Mouse (Mus musculus) kidney, postnatal 4 days (tissue): Measurements from ENCODE around the gene Maml3.

ENCODE experiments used
- DNase-seq, 2 experiments: peaks; one replicate each; pipeline ENCODE4 v3.0.0; 2021; ENCODE audit warnings: mixed read lengths in 2 of 2

Gene Maml3

DNA sequence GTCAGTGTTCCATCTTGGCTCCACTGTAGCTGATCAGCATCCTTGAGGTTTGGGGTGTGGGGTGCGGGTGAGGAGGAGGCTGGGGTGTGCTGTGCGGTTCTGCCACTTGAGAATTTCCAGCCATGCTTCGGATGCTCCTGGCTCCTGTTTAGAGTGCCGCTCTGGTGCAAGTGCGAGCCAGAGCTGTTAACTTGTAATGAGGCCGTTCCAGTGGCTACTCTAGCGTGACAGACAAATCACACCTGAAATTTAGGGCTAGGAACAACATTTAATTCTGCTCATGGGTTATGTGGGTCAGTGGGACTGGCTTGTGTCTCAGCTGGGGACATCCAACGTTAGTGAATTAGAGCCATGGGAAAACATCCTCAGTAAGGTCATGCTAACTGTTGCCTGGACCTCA lies 454.9 kb downstream of the Maml3 start:
- DNase-seq = peak; percentile 23 to 43

DNA sequence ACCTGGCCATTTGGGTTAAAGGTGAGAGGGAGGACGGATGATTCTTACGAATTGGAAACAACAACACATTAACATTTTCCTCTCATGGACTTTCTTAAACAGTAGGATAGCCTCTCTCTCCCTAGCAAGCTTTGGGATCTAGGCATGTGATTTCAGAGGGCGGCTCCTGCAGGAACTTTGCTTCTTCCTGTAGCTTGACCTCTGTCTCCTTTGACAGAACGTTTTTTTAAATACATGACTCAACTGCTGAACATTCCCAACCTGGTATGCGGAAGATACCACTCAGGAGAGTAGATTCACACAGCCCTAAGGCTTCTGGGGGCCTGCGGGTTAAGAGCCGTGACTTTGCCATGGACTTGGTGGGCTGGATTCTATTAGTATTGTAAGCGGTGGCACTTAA lies 455.4 kb downstream of the Maml3 start:
- DNase-seq = peak; percentile 17 to 39

DNA sequence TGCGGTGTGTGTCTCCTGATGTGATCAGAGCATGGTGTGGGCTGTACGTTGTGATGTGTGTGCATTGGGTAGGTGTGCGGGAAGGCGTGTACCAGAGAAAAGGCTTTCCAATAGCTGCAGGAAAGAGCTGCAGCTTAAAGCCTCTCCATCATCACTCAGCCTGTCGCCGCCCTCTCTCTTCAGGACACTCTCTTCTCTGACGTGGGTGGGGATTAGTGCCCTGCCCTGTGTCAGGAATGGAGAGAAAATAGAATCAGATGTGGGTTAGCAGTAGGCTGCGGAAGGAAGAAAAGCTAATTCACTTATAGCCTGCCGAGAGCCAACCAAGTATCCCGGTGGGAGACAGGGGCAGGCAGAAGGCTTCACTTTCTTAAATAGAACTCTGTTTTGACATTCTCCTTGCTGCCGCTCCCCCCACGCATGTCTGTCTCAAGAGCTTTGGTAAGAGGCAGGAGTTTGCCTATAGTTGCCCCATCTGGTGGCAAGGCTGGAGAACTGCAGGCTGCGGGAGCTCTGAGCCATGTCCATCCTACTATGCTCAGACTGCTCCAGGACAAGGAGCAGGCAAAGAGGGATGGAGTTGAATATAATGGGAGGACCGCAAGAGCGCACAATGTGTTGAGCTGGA lies 456.7 kb downstream of the Maml3 start:
- DNase-seq = peak; percentile 87 to 89

DNA sequence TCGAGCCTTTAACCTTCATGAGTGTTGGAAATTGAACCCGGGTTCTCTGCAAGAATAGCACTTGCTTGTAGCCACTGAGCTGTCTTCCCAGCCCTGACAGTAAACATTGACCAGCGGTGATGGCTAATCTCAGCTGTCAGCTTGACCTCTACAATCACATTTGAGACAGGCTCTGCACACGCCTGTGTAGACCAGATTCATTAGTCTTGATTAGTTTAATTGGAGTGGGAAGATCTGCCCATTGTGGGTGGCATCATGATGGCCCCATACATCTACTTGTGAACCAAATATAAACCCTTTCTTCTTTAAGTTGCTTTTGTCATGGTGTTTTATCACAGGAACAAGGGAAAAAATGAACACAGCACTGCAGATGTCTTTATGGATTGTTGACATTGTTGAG lies 457.5 kb downstream of the Maml3 start:
- no peak for DNase-seq

DNA sequence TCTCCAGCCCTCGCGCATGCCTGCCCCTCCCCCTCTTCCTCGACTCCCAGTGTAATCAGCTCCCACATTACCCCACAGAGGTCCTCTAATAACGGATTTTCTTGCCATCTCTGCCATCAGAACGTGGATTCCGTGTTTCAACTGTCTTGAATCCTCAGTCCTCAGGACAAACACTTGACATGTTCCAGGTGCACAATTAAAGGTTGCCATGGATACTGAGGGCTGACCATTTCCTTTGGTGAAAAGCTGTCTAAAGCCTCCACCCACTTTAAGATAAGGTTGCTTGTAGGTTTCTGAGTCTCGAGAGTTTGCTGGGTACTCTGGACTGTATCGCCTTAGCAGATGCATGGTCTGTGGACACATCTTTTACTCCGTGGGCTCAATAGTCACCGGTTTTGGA lies 458.6 kb downstream of the Maml3 start:
- DNase-seq = no peak

DNA sequence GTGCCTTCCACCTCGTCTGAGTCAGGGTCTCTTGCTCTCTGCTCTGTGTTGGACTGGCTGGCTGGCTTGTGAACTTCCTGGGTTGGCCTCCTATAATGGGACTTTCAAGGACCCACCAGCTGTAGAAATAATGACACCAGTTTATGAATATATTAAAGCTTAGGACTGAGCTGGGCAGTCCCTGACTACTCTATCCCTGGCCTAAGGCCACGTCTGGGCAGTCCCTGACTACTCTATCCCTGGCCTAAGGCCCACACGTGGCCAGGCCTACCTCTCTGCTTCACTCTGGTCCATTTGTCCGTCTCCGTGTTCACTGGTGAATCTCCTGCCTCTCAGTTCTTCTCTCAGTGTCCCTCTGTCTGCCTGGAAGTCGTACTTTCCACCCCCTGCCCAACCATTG lies 459.4 kb downstream of the Maml3 start:
- no peak for DNase-seq

DNA sequence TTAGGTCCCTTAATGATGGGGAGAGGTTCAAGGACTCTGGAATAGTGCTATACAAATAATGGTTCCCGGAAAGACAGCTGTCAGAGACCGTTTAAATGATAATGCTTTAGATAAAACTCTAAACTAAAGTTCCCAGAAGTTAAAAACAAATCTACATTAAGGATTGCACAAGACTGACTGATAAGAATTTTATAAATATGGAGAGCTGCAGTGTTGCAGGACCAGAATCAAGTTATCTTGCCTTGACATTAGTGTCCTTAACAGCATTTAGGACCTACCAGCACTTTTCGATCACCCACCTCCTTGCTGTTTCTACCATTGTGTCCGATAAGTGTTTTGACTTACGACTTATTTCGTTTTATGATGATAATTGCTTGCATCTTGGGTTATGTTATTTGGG lies 466.6 kb downstream of the Maml3 start:
- DNase-seq = no peak

DNA sequence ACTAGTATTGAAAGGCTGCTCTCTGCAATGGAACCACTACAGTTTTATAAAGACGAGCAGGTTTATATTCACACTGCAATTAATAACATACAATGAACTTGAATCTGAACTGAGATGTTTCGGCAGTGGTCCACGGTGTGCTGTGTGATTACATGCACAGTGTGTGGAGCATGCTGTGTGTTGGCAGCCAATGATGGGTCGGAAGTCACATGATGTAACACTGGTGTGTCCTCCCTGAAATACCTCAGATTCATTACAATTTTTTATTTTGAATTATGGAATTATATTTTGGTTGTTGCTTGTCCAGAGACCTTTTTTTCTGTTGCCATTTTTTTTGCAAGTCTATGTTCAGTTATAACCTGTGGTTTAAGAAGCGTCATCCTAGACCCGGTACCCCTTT lies 467.6 kb downstream of the Maml3 start:
- no peak for DNase-seq

DNA sequence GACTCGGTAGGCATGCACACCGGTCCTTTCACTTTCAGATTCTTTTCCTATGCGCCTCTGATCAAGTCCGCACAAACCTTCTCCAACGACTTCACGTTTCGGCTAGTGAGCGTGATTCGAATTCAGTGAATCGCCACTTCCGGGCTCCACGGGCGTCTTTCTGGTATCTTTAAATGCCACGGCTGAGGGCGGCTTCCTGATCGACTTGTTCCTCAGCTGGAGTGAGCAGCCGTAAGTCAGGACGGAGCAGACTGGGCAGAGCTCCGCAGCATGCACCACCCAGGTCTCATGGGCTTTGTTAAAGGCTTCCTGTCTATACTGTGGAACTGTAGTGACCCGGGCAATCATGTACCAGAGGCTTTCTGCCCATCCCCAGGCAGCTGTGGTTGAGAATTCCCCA lies 468.2 kb downstream of the Maml3 start:
- DNase-seq = no peak

DNA sequence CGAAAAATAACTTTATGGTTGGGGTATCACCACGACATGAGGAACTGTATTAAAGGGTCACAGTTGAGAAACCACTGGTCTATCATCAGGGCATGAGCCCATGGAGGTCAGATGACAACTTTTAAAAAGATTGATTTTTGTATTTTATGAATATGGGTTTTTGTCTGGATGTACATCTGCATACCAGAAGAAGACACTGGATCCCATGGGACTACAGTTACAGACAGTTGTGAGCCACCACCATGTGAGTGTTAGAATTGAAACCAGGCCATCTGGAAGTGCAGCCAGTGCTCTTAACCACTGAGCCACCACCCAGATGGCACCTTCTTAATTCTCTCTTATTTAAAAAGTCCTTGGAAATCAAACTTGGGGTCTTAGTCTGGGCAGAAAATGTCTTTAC lies 468.9 kb downstream of the Maml3 start:
- no peak for DNase-seq
